In genomic region chr12:88992141-88992540, GRCm38 (mm10) we compare ENCODE assay signal across 8 mouse cellular contexts.
DNase-seq lines count a peak whose midpoint lies in the region; ATAC-seq and TF ChIP-seq lines count a peak whose summit lies in the region.

No protein-coding gene starts in this region.

- peak; percentile 82 for ATAC-seq in common myeloid progenitor, adult 5-6 weeks (replicated peaks; ENCODE audit: low read depth, poor library complexity, severe bottlenecking)
- peak; percentile 81 for ATAC-seq in liver, embryonic 13.5 days (ENCODE audit: low read depth)

- 0% methylated on average over 2 of the region's 2 CpGs for WGBS in kidney, adult 2 months
- WGBS in liver, embryonic 13.5 days (ENCODE audit: insufficient replicate concordance): 3% methylated on average over 2 of the region's 2 CpGs

- H3K9ac ChIP-seq in liver, embryonic 13.5 days: no peak overlapping the region

- H3K27me3 ChIP-seq in kidney, adult 2 months (replicated peaks; ENCODE audit: control insufficient read depth, insufficient read depth, low read length): no peaks in the 10 kb centered on the region
- H3K27me3 ChIP-seq in liver, embryonic 13.5 days: no peaks in the 10 kb centered on the region

- no peaks in the 10 kb centered on the region for H3K9me3 ChIP-seq in liver, embryonic 13.5 days (replicated peaks)

- no peaks in the 10 kb centered on the region for H3K36me3 ChIP-seq in kidney, adult 2 months (ENCODE audit: control insufficient read depth, insufficient read depth, low read length)
- H3K36me3 ChIP-seq in liver, embryonic 13.5 days: no peaks in the 10 kb centered on the region

- no peak for TF ChIP-seq POLR2A in kidney, adult 2 months (IDR thresholded peaks at IDR 0.05; ENCODE audit: low read depth, low read length)

- H3K27ac ChIP-seq in kidney, adult 2 months (ENCODE audit: insufficient read depth, low read depth, low read length): no peak overlapping the region
- no peak overlapping the region for H3K27ac ChIP-seq in liver, embryonic 13.5 days

- no peak overlapping the region for H3K4me3 ChIP-seq in kidney, adult 2 months (ENCODE audit: insufficient read depth, low read depth, low read length)
- H3K4me3 ChIP-seq in liver, embryonic 13.5 days (replicated peaks): no peak overlapping the region

- peak; percentile 34 for DNase-seq in kidney, adult 2 months
- no peak for DNase-seq in kidney, postnatal 4 days
- peak; percentile 40 for DNase-seq in ES-CJ7 (ENCODE audit: low read depth, low spot score)
- DNase-seq in liver, embryonic 13.5 days: peak; percentile 8
- no peak for DNase-seq in spleen, adult 12 weeks (ENCODE audit: low spot score)
- DNase-seq in gastrocnemius, postnatal 10 days: no peak
- DNase-seq in thymus, adult 18-20 months: no peak

- no peaks in the 10 kb centered on the region for H3K4me1 ChIP-seq in kidney, adult 2 months (ENCODE audit: control insufficient read depth, insufficient read depth, low read length)
- H3K4me1 ChIP-seq in liver, embryonic 13.5 days (replicated peaks): peaks cover 15% of the 10 kb centered on the region

- no peak overlapping the region for H3K4me2 ChIP-seq in liver, embryonic 13.5 days

- peak; percentile 39; the same call in 1 of the 2 replicates for TF ChIP-seq CTCF in kidney, adult 2 months (conservative IDR thresholded peaks at IDR 0.05; ENCODE audit: insufficient read depth, insufficient read length, low read depth, low read length)

Comparison
In these comparisons a context has a peak if more than half of its experiments do, and no peak if none do; other contexts are left out.
1. DNase-seq: peak in kidney, adult 2 months (single experiment), ES-CJ7 (single experiment) and liver, embryonic 13.5 days (single experiment); none in kidney, postnatal 4 days (0 of 2), spleen, adult 12 weeks (single experiment), gastrocnemius, postnatal 10 days (single experiment) and thymus, adult 18-20 months (0 of 2).